Mouse (Mus musculus) MEL (cell line): ENCODE measurements at regions not wholly inside any gene's neighbourhood (a gene's known extent, or its start where the extent isn't known, plus 50 kb on each side); places are given as distances from the start of the nearest gene placed in this dataset.

Source experiments
- DNase-seq: peaks from one replicate; pipeline ENCODE4 v3.0.0; 2011; ENCODE audit warnings: low read depth, low spot score
- H3K27ac ChIP-seq: 2 replicates; pipeline ENCODE4 v1.5.1; 2012; ENCODE audit warnings: low read depth, mild to moderate bottlenecking, control low read depth, low read length, moderate library complexity; ENCODE audit not compliant: control insufficient read depth
- H3K27me3 ChIP-seq, 2 experiments: fragments of 150-350 bp in 1 of 2; sonication (generic) in 1 of 2; 2 replicates each; pipeline ENCODE4 v1.6.1; 2012; ENCODE audit warnings: low read length in 2 of 2, mild to moderate bottlenecking in 2 of 2, improper control_type of control experiment in 1 of 2, moderate library complexity in 1 of 2; ENCODE audit not compliant: insufficient read depth in 2 of 2, control insufficient read depth in 1 of 2
- H3K36me3 ChIP-seq, 2 experiments: 2 replicates each; pipeline ENCODE4 v1.6.1; 2012 to 2014; ENCODE audit warnings: low read length in 2 of 2, improper control_type of control experiment in 1 of 2, inconsistent platforms in 1 of 2, mild to moderate bottlenecking in 1 of 2; ENCODE audit not compliant: insufficient read depth in 2 of 2, control insufficient read depth in 1 of 2
- H3K4me1 ChIP-seq, 2 experiments: fragments of 150-350 bp in 1 of 2; sonication (generic) in 1 of 2; 2 replicates each; pipeline ENCODE4 v1.6.1; 2012; ENCODE audit warnings: low read length in 2 of 2, improper control_type of control experiment in 1 of 2, mild to moderate bottlenecking in 1 of 2; ENCODE audit not compliant: insufficient read depth in 2 of 2, control insufficient read depth in 1 of 2
- H3K4me3 ChIP-seq, 2 experiments: fragments of 150-350 bp in 1 of 2; sonication (generic) in 1 of 2; 2 replicates each; pipeline ENCODE4 v1.5.1; 2012; ENCODE audit warnings: low read depth in 2 of 2, low read length in 2 of 2, mild to moderate bottlenecking in 2 of 2, moderate library complexity in 2 of 2, control low read depth in 1 of 2, improper control_type of control experiment in 1 of 2; ENCODE audit not compliant: control insufficient read depth in 1 of 2, insufficient read depth in 1 of 2
- H3K79me2 ChIP-seq: 2 replicates; pipeline ENCODE4 v1.6.1; 2012; ENCODE audit warnings: mild to moderate bottlenecking, low read length, moderate library complexity; ENCODE audit not compliant: control insufficient read depth, poor library complexity, insufficient read depth
- H3K9ac ChIP-seq: 2 replicates; pipeline ENCODE4 v1.6.1; 2012; ENCODE audit warnings: low read depth, mild to moderate bottlenecking, control low read depth, low read length, moderate library complexity; ENCODE audit not compliant: control insufficient read depth, poor library complexity, severe bottlenecking
- H3K9me3 ChIP-seq: fragments of 150-350 bp; sonication (generic); replicated peaks from 2 replicates; pipeline ENCODE4 v1.6.1; 2012; ENCODE audit warnings: mild to moderate bottlenecking, low read length, improper control_type of control experiment, moderate library complexity; ENCODE audit not compliant: insufficient read depth
- BHLHE40 ChIP-seq: IDR thresholded peaks from 2 replicates; pipeline ENCODE4 v1.6.1; 2012; ENCODE audit warnings: low read depth, mild to moderate bottlenecking, inconsistent platforms, low read length, improper control_type of control experiment, borderline replicate concordance
- CHD1 ChIP-seq: IDR thresholded peaks from 2 replicates; pipeline ENCODE4 v1.6.1; 2012; ENCODE audit warnings: low read depth, mild to moderate bottlenecking, inconsistent platforms, low read length, improper control_type of control experiment
- CTCF ChIP-seq, 3 experiments: IDR thresholded peaks in 2 of 3; conservative IDR thresholded peaks in 1 of 3; 2 replicates each; pipeline ENCODE4 v1.5.1; 2011 to 2012; ENCODE audit warnings: low read length in 3 of 3, low read depth in 2 of 3, mild to moderate bottlenecking in 2 of 3, improper control_type of control experiment in 1 of 3, inconsistent platforms in 1 of 3, mixed read lengths in 1 of 3, moderate library complexity in 1 of 3; ENCODE audit not compliant: control insufficient read depth in 1 of 3, insufficient read depth in 1 of 3, poor library complexity in 1 of 3, severe bottlenecking in 1 of 3
- ELF1 ChIP-seq: IDR thresholded peaks from 2 replicates; pipeline ENCODE4 v1.6.1; 2014; ENCODE audit warnings: low read depth, mild to moderate bottlenecking, inconsistent platforms, low read length, improper control_type of control experiment, moderate library complexity
- ETS1 ChIP-seq: IDR thresholded peaks from 2 replicates; pipeline ENCODE4 v1.6.1; 2012; ENCODE audit warnings: low read depth, mild to moderate bottlenecking, inconsistent platforms, low read length, improper control_type of control experiment, moderate library complexity
- KAT2A ChIP-seq: conservative IDR thresholded peaks from 2 replicates; pipeline ENCODE4 v1.6.1; 2012; ENCODE audit warnings: low read depth, low read length, improper control_type of control experiment, inconsistent platforms
- MAFK ChIP-seq: IDR thresholded peaks from 2 replicates; pipeline ENCODE4 v1.6.1; 2011; ENCODE audit warnings: low read depth, mild to moderate bottlenecking, low read length, improper control_type of control experiment, borderline replicate concordance
- POLR2A ChIP-seq, 2 experiments: IDR thresholded peaks; 2 replicates each; pipeline ENCODE4 v1.6.1; 2011 to 2012; ENCODE audit warnings: low read length in 2 of 2, mild to moderate bottlenecking in 2 of 2, control low read depth in 1 of 2, improper control_type of control experiment in 1 of 2, low read depth in 1 of 2, moderate library complexity in 1 of 2; ENCODE audit not compliant: control insufficient read depth in 1 of 2, insufficient read depth in 1 of 2, poor library complexity in 1 of 2
- POLR2AphosphoS2 ChIP-seq: IDR thresholded peaks from 2 replicates; pipeline ENCODE4 v1.6.1; 2011; ENCODE audit warnings: low read length, improper control_type of control experiment
- POLR2AphosphoS5 ChIP-seq: IDR thresholded peaks from 2 replicates; pipeline ENCODE4 v1.6.1; 2012; ENCODE audit warnings: low read depth, borderline replicate concordance, mild to moderate bottlenecking, inconsistent platforms, low read length, moderate library complexity, mixed read lengths
- SIN3A ChIP-seq: IDR thresholded peaks from 2 replicates; pipeline ENCODE4 v1.6.1; 2012; ENCODE audit warnings: low read length, improper control_type of control experiment, inconsistent platforms
- TBP ChIP-seq: IDR thresholded peaks from 2 replicates; pipeline ENCODE4 v1.8.0; 2011; ENCODE audit warnings: low read depth, low read length, improper control_type of control experiment
- ZKSCAN1 ChIP-seq: IDR thresholded peaks from 2 replicates; pipeline ENCODE4 v1.6.1; 2012; ENCODE audit warnings: low read depth, mild to moderate bottlenecking, inconsistent platforms, low read length, improper control_type of control experiment, moderate library complexity

DNA sequence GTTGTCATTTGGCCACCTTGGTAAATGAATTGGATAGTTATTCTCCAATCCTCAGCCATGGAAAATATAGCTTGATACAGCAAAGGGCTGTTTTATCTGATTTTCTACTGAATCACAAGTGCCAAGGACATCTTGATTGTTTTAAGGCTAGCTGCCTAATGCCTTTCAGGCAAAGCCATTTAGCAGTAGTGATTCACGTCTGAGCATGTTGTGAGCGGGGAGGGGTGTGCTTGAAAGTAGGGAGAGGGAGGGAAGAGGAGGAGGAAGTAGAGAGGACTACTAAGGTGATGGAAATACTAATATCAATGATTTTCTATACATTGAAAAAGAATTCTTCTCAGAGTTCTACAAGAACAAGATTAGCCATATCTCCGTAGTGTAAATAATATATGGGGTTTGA lies 362.9 kb upstream of the 5930422O12Rik start:
- Histone ChIP-seq H3K36me3 (no peaks in the 10 kb centered on the region), H3K79me2 (no peaks in the 10 kb centered on the region), H3K9ac (no peak overlapping the region), H3K4me3 (no peak overlapping the region), H3K9me3 (no peaks in the 10 kb centered on the region), H3K4me1 (no peaks in the 10 kb centered on the region), H3K27me3 (no peaks in the 10 kb centered on the region), H3K27ac (no peak overlapping the region)
- no peak for TF ChIP-seq TBP
- TF ChIP-seq BHLHE40: no peak
- TF ChIP-seq POLR2A (IDR thresholded peaks at IDR 0.05; ENCODE audit: control insufficient read depth in 1 of 2, insufficient read depth in 1 of 2, low read depth in 1 of 2, low read length in 2 of 2, poor library complexity in 1 of 2): no peak
- TF ChIP-seq SIN3A: no peak
- no peak for TF ChIP-seq KAT2A
- no peak for TF ChIP-seq CHD1
- TF ChIP-seq MAFK: no peak
- TF ChIP-seq POLR2AphosphoS5: no peak
- no peak for TF ChIP-seq ELF1
- no peak for DNase-seq

DNA sequence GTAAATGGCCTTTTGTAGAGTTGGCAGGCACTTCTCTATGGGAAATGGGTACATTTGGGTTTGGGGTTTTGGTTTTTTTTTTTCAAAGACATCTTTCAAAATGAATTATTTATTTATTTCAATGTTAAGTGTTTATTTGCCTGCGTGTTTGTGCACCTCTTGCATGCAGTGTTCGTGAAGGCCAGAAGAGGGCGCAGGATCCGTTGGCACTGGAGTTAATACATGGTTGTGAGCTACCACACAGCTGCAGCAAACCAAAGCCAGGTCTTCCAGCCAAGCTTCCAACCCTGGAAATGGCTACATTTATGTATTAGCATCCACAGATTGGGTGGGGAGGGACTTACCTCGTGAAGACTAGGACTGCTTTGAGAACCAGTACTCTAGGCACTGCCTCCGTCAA lies 362.3 kb upstream of the 5930422O12Rik start:
- H3K27me3 ChIP-seq: no peaks in the 10 kb centered on the region
- no peaks in the 10 kb centered on the region for H3K9me3 ChIP-seq
- no peak overlapping the region for H3K4me3 ChIP-seq
- H3K79me2 ChIP-seq: no peaks in the 10 kb centered on the region
- H3K27ac ChIP-seq: no peak overlapping the region
- no peak for DNase-seq
- no peaks in the 10 kb centered on the region for H3K4me1 ChIP-seq
- H3K36me3 ChIP-seq: no peaks in the 10 kb centered on the region
- TF ChIP-seq BHLHE40: no peak
- no peak for TF ChIP-seq ZKSCAN1
- no peak for TF ChIP-seq ETS1
- peak; percentile 4 to 31 (median 28); a peak in 4 of 6 replicates for TF ChIP-seq CTCF (IDR thresholded peaks at IDR 0.05 in 2 of 3, conservative IDR thresholded peaks at IDR 0.05 in 1 of 3; ENCODE audit: control insufficient read depth in 1 of 3, insufficient read depth in 1 of 3, low read depth in 2 of 3, low read length in 3 of 3, poor library complexity in 1 of 3, severe bottlenecking in 1 of 3)
- H3K9ac ChIP-seq: no peak overlapping the region

GRCm38 (mm10) chr8:33067453-33068039 lies 361.0 kb upstream of the 5930422O12Rik start:
- Histone ChIP-seq H3K4me1 (no peaks in the 10 kb centered on the region), H3K36me3 (no peaks in the 10 kb centered on the region), H3K9ac (no peak overlapping the region), H3K4me3 (no peak overlapping the region), H3K27ac (no peak overlapping the region), H3K9me3 (no peaks in the 10 kb centered on the region), H3K27me3 (no peaks in the 10 kb centered on the region), H3K79me2 (no peaks in the 10 kb centered on the region)
- no peak for TF ChIP-seq ELF1
- no peak for TF ChIP-seq POLR2AphosphoS2
- no peak for TF ChIP-seq KAT2A
- DNase-seq: no peak
